Mouse (Mus musculus) ES-E14 (cell line): ENCODE results near the gene Fibp.

ENCODE experiments used
- HCFC1 ChIP-seq: IDR thresholded peaks from 2 replicates; pipeline ENCODE4 v1.6.1; 2012; ENCODE audit warnings: low read length, inconsistent platforms, borderline replicate concordance; ENCODE audit not compliant: insufficient read depth
- ZNF384 ChIP-seq: IDR thresholded peaks from 2 replicates; pipeline ENCODE4 v1.6.1; 2012; ENCODE audit warnings: low read depth, low read length, inconsistent platforms

GRCm38 (mm10) chr19:5466916-5467500 lies 6.6 kb downstream of the Fibp start:
- TF ChIP-seq ZNF384 (no peak), HCFC1 (no peak)
